Comparison of ENCODE assay signal across 8 mouse cellular contexts in the genomic region with DNA sequence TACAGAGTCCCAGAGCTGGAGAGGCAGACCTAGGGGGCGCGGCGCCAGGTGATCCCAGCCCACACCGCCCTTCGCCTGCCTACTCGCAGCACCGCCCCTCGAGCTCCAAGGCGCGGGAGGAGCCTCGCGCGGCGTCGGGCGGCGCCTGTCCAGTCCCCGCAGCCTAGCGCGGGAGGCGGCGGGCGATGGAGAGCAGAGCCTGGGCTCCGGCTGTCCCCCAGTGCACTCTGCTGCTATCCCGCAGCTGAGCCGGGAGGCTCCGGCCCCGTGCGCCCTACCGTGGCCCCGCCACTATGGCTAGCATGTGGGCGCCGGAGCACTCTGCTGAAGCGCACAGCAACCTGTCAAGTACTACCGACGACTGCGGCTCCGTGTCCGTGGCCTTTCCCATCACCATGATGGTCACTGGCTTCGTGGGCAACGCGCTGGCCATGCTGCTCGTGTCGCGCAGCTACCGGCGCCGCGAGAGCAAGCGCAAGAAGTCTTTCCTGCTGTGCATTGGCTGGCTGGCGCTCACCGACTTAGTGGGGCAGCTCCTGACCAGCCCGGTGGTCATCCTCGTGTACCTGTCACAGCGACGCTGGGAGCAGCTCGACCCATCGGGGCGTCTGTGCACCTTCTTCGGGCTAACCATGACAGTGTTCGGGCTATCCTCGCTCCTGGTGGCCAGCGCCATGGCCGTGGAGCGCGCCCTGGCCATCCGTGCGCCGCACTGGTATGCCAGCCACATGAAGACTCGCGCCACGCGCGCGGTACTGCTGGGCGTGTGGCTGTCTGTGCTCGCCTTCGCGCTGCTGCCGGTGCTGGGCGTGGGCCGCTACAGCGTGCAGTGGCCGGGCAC. TPM values are rescaled to one million over a fixed set of nuclear protein-coding genes. Genes with fewer than 3 reads are reported as not detected.
DNase-seq lines count a peak whose midpoint lies in the region; ATAC-seq lines count a peak whose summit lies in the region.

A gene (plus strand): TSS at position 168 of the 841 bp plus-strand sequence.

- peaks cover 27% of the 10 kb centered on the region for H3K27me3 ChIP-seq in hindbrain, embryonic 16.5 days (replicated peaks; ENCODE audit: control insufficient read depth, insufficient read depth, low read length)
- peaks cover 52% of the 10 kb centered on the region for H3K27me3 ChIP-seq in midbrain, embryonic 10.5 days (ENCODE audit: low read depth, poor library complexity, severe bottlenecking)
- peaks cover 27% of the 10 kb centered on the region for H3K27me3 ChIP-seq in stomach, embryonic 15.5 days (replicated peaks)

- peak; percentile 50 to 62 for DNase-seq in cerebellum, postnatal 10 days
- DNase-seq in cerebellum, adult 9-11 months: no peak
- peak; percentile 35 to 63 for DNase-seq in adrenal gland, adult (ENCODE audit: inconsistent age in 2 of 2, low spot score in 1 of 2)
- DNase-seq in left cerebral cortex, postnatal 25 days (ENCODE audit: low spot score in 2 of 2): peak; percentile 64 to 66
- DNase-seq in midbrain, embryonic 10.5 days (ENCODE audit: low spot score): peak; percentile 49

- H3K4me2 ChIP-seq in hindbrain, embryonic 16.5 days (ENCODE audit: low read length): peak within 1 kb of the TSS; percentile 94
- H3K4me2 ChIP-seq in stomach, embryonic 15.5 days: peak within 1 kb of the TSS; percentile 98

- WGBS in hindbrain, embryonic 16.5 days: under 1% methylated on average over 80 of the region's 84 CpGs
- 2% methylated on average over 84 of the region's 84 CpGs for WGBS in midbrain, embryonic 10.5 days
- 1% methylated on average over 68 of the region's 84 CpGs for WGBS in stomach, embryonic 15.5 days

- H3K36me3 ChIP-seq in hindbrain, embryonic 16.5 days (ENCODE audit: control insufficient read depth, insufficient read depth, low read length): no peaks in the 10 kb centered on the region
- no peaks in the 10 kb centered on the region for H3K36me3 ChIP-seq in midbrain, embryonic 10.5 days
- no peaks in the 10 kb centered on the region for H3K36me3 ChIP-seq in stomach, embryonic 15.5 days

- H3K27ac ChIP-seq in hindbrain, embryonic 16.5 days (ENCODE audit: low read depth, low read length): no peak within 1 kb of the TSS
- H3K27ac ChIP-seq in midbrain, embryonic 10.5 days (replicated peaks): no peak within 1 kb of the TSS
- H3K27ac ChIP-seq in stomach, embryonic 15.5 days: no peak within 1 kb of the TSS

- H3K4me3 ChIP-seq in hindbrain, embryonic 16.5 days (ENCODE audit: low read length): peak within 1 kb of the TSS; percentile 51
- H3K4me3 ChIP-seq in midbrain, embryonic 10.5 days: peak within 1 kb of the TSS; percentile 58
- H3K4me3 ChIP-seq in stomach, embryonic 15.5 days (replicated peaks): peak within 1 kb of the TSS; percentile 51

- intact Hi-C loops in left cerebral cortex, postnatal 25 days (cut with DNase I): loop anchor here (2.0 to 10.0 kb wide), 3 partner anchors 70 to 458 kb away; no protein-coding TSS in a partner anchor

- peak; percentile 81 for ATAC-seq in erythroid progenitor cell, adult 5-6 weeks (replicated peaks; ENCODE audit: low FRiP score, poor library complexity, severe bottlenecking)
- ATAC-seq in hindbrain, embryonic 16.5 days: peak; percentile 75
- peak; percentile 84 for ATAC-seq in stomach, embryonic 15.5 days (ENCODE audit: insufficient read depth, low FRiP score, low read depth)

- H3K9ac ChIP-seq in hindbrain, embryonic 16.5 days (ENCODE audit: low read depth, low read length): peak within 1 kb of the TSS; percentile 60
- peak within 1 kb of the TSS; percentile 22; the same call in 1 of the 2 replicates for H3K9ac ChIP-seq in stomach, embryonic 15.5 days

- peaks cover 11% of the 10 kb centered on the region for H3K4me1 ChIP-seq in hindbrain, embryonic 16.5 days (ENCODE audit: control insufficient read depth, insufficient read depth, low read depth, low read length)
- H3K4me1 ChIP-seq in midbrain, embryonic 10.5 days: peaks cover 16% of the 10 kb centered on the region
- peaks cover 10% of the 10 kb centered on the region; the same call in 1 of the 2 replicates for H3K4me1 ChIP-seq in stomach, embryonic 15.5 days

- no peaks in the 10 kb centered on the region for H3K9me3 ChIP-seq in hindbrain, embryonic 16.5 days (ENCODE audit: control insufficient read depth, low read length)
- H3K9me3 ChIP-seq in midbrain, embryonic 10.5 days (replicated peaks): no peaks in the 10 kb centered on the region
- no peaks in the 10 kb centered on the region for H3K9me3 ChIP-seq in stomach, embryonic 15.5 days

RNA-seq across cellular contexts. Expression of the gene that starts here (rescaled TPM):
- total RNA-seq in erythroid progenitor cell, adult 5-6 weeks (2015; ENCODE audit: low replicate concordance): 0.84 and 6.1 TPM in 2 replicates
- 2.1 and 3.0 TPM in 2 replicates for total RNA-seq in erythroid progenitor cell, adult 5-6 weeks (2017; ENCODE audit: low replicate concordance)
- polyA plus RNA-seq in hindbrain, embryonic 16.5 days (2015; fragmentation: Nextera tagmentation; extraction: Ambion mirVana): 8.2 and 9.7 TPM in 2 replicates
- total RNA-seq in left cerebral cortex, postnatal 25 days (2021): 1 to 10 TPM; 4.5 to 4.6 TPM
- polyA plus RNA-seq in midbrain, embryonic 10.5 days (2016; fragmentation: Nextera tagmentation; extraction: Ambion mirVana): 0.94 and 1.1 TPM in 2 replicates
- 16.8 and 19.0 TPM in 2 replicates for polyA plus RNA-seq in stomach, embryonic 15.5 days (2015; fragmentation: Nextera tagmentation; extraction: Ambion mirVana)
